ENCODE assay signal across 10 mouse cellular contexts in genomic region chr2:30779241-30779640, GRCm38 (mm10). TPM values are rescaled to one million over a fixed set of nuclear protein-coding genes. Genes with fewer than 3 reads are reported as not detected.
DNase-seq lines count a peak whose midpoint lies in the region; ATAC-seq and TF ChIP-seq lines count a peak whose summit lies in the region.
"Had no signal": no experiment of that assay in that cellular context is flagged by ENCODE, and none has a peak within 500 bp of the region (broad histone marks: within the 10 kb centered on the region; RNA-seq: fewer than 3 reads in every experiment).

No protein-coding gene starts in this region.

- H3K27ac ChIP-seq in kidney, postnatal 0 days, result peak overlapping the region; percentile 62; the same call in 1 of the 2 replicates
- H3K27ac ChIP-seq: forebrain, embryonic 12.5 days had no signal

- H3K9ac ChIP-seq in kidney, postnatal 0 days (ENCODE audit: low read depth, low read length), result no peak overlapping the region
- H3K9ac ChIP-seq: forebrain, embryonic 12.5 days had no signal

- H3K4me3 ChIP-seq in megakaryocyte, embryonic 14.5 days (replicated peaks), result peak overlapping the region; percentile 18
- no peak overlapping the region for H3K4me3 ChIP-seq in kidney, postnatal 0 days (replicated peaks; ENCODE audit: low read depth, low read length)
- H3K4me3 ChIP-seq: forebrain, embryonic 12.5 days had no signal

- H3K4me2 ChIP-seq in kidney, postnatal 0 days (ENCODE audit: low read length), result no peak overlapping the region
- H3K4me2 ChIP-seq: forebrain, embryonic 12.5 days had no signal

- no peak for ATAC-seq in megakaryocyte, adult 5-6 weeks (ENCODE audit: poor library complexity, severe bottlenecking)
- ATAC-seq in kidney, postnatal 0 days (replicated peaks; ENCODE audit: low FRiP score, low read depth), result peak; percentile 16; the same call in 1 of the 2 replicates
- ATAC-seq: midbrain, embryonic 16.5 days had no signal

- H3K36me3 ChIP-seq in megakaryocyte, embryonic 14.5 days (replicated peaks; ENCODE audit: low read length), result peaks cover 35% of the 10 kb centered on the region
- no peaks in the 10 kb centered on the region for H3K36me3 ChIP-seq in kidney, postnatal 0 days (ENCODE audit: insufficient read depth, low read length)
- H3K36me3 ChIP-seq: forebrain, embryonic 12.5 days had no signal

- no peak for TF ChIP-seq CTCF in kidney, postnatal 0 days (IDR thresholded peaks at IDR 0.05; ENCODE audit: low read depth)

- peaks cover 72% of the 10 kb centered on the region for H3K4me1 ChIP-seq in megakaryocyte, embryonic 14.5 days
- peaks cover 13% of the 10 kb centered on the region for H3K4me1 ChIP-seq in kidney, postnatal 0 days (replicated peaks; ENCODE audit: insufficient read depth, low read length)

- H3K9me3 ChIP-seq in megakaryocyte, embryonic 14.5 days, result no peaks in the 10 kb centered on the region
- no peaks in the 10 kb centered on the region for H3K9me3 ChIP-seq in kidney, postnatal 0 days (replicated peaks; ENCODE audit: low read length)
- H3K9me3 ChIP-seq: forebrain, embryonic 12.5 days had no signal

- peaks cover 5% of the 10 kb centered on the region for H3K27me3 ChIP-seq in megakaryocyte, embryonic 14.5 days (replicated peaks)
- H3K27me3 ChIP-seq in kidney, postnatal 0 days (ENCODE audit: insufficient read depth, low read length), result no peaks in the 10 kb centered on the region
- H3K27me3 ChIP-seq: forebrain, embryonic 12.5 days had no signal

- 13% methylated on average over 5 of the region's 5 CpGs for WGBS in kidney, postnatal 0 days

- peak; percentile 96 for DNase-seq in embryo, embryonic 10 days (ENCODE audit: low spot score)
- DNase-seq in kidney, postnatal 0 days (ENCODE audit: low spot score), result no peak
- peak; percentile 64 for DNase-seq in retina, embryonic 14.5 days (ENCODE audit: low spot score)
- no peak for DNase-seq in gastrocnemius, postnatal 25 days
- no peak for DNase-seq in right cerebral cortex, adult 2 months (ENCODE audit: low spot score in 2 of 2)

RNA-seq across cellular contexts. Expression of gene 1700001O22Rik, which starts 24.2 kb away (rescaled TPM):
- not detected in 2 replicates for polyA plus RNA-seq in megakaryocyte, embryonic 14.5 days (2012; ENCODE audit: insufficient read depth, low replicate concordance)
- total RNA-seq in megakaryocyte, adult 5-6 weeks (2015), result not detected in 2 replicates
- 0.45 TPM in 1 of 2 replicates, not detected in the other for total RNA-seq in megakaryocyte, adult 5-6 weeks (2017)
- 4.6 TPM in 2 replicates for polyA plus RNA-seq in kidney, postnatal 0 days (2015; fragmentation: Nextera tagmentation; extraction: Ambion mirVana)
- total RNA-seq in gastrocnemius, postnatal 25 days (2021), result 1 to 10 TPM in 1 of 2 experiments, under 1 TPM in 1; 0.72 to 1.5 TPM

RNA-seq across cellular contexts. Expression of gene Ntmt1, which starts 28.4 kb away (rescaled TPM):
- polyA plus RNA-seq in megakaryocyte, embryonic 14.5 days (2012; ENCODE audit: insufficient read depth, low replicate concordance), result 10.3 and 36.9 TPM in 2 replicates
- total RNA-seq in megakaryocyte, adult 5-6 weeks (2015), result 4.1 and 9.5 TPM in 2 replicates
- total RNA-seq in megakaryocyte, adult 5-6 weeks (2017), result 7.9 TPM in 2 replicates
- polyA plus RNA-seq in kidney, postnatal 0 days (2015; fragmentation: Nextera tagmentation; extraction: Ambion mirVana), result 77.4 and 81.4 TPM in 2 replicates
- 10 to 100 TPM; 15.6 to 16.2 TPM for total RNA-seq in gastrocnemius, postnatal 25 days (2021)

RNA-seq across cellular contexts. Expression of gene Asb6, which starts 50.9 kb away (rescaled TPM):
- polyA plus RNA-seq in megakaryocyte, embryonic 14.5 days (2012; ENCODE audit: insufficient read depth, low replicate concordance), result 14.8 and 21.5 TPM in 2 replicates
- total RNA-seq in megakaryocyte, adult 5-6 weeks (2015), result 4.3 and 6.1 TPM in 2 replicates
- 12.6 and 17.1 TPM in 2 replicates for total RNA-seq in megakaryocyte, adult 5-6 weeks (2017)
- polyA plus RNA-seq in kidney, postnatal 0 days (2015; fragmentation: Nextera tagmentation; extraction: Ambion mirVana), result 26.1 and 26.9 TPM in 2 replicates
- 1 to 10 TPM; 5.4 to 5.5 TPM for total RNA-seq in gastrocnemius, postnatal 25 days (2021)

RNA-seq across cellular contexts. Expression of gene Prrx2, which starts 55.5 kb away (rescaled TPM):
- not detected in 2 replicates for polyA plus RNA-seq in megakaryocyte, embryonic 14.5 days (2012; ENCODE audit: insufficient read depth, low replicate concordance)
- not detected in 2 replicates for total RNA-seq in megakaryocyte, adult 5-6 weeks (2015)
- not detected in 2 replicates for total RNA-seq in megakaryocyte, adult 5-6 weeks (2017)
- 5.8 and 6.9 TPM in 2 replicates for polyA plus RNA-seq in kidney, postnatal 0 days (2015; fragmentation: Nextera tagmentation; extraction: Ambion mirVana)
- total RNA-seq in gastrocnemius, postnatal 25 days (2021), result 1 to 10 TPM; 2.1 to 3.0 TPM
- total RNA-seq: hematopoietic stem cell, adult 5-6 weeks had no signal

Comparison
In these comparisons a context has a peak if more than half of its experiments do, and no peak if none do; other contexts are left out.
1. DNase-seq: peak in embryo, embryonic 10 days (single experiment) and retina, embryonic 14.5 days (single experiment); none in kidney, postnatal 0 days (single experiment), gastrocnemius, postnatal 25 days (single experiment) and right cerebral cortex, adult 2 months (0 of 2).